Comparison of ENCODE assay signal across 24 mouse cellular contexts in genomic region chr2:115318551-115318950, GRCm38 (mm10).
DNase-seq lines count a peak whose midpoint lies in the region; ATAC-seq and TF ChIP-seq lines count a peak whose summit lies in the region.
"Had no signal": no experiment of that assay in that cellular context is flagged by ENCODE, and none has a peak within 500 bp of the region (broad histone marks: within the 10 kb centered on the region; RNA-seq: fewer than 3 reads in every experiment).

No protein-coding gene starts in this region.

- 36% methylated on average over 3 of the region's 3 CpGs for WGBS in embryonic facial prominence, embryonic 14.5 days
- WGBS in embryonic facial prominence, embryonic 10.5 days = 88% methylated on average over 3 of the region's 3 CpGs
- 51% methylated on average over 3 of the region's 3 CpGs for WGBS in limb, embryonic 14.5 days
- WGBS in limb, embryonic 10.5 days = 82% methylated on average over 3 of the region's 3 CpGs
- 52% methylated on average over 3 of the region's 3 CpGs for WGBS in lung, embryonic 16.5 days

- H3K4me3 ChIP-seq in embryonic facial prominence, embryonic 14.5 days (ENCODE audit: low read depth, low read length) = no peak overlapping the region
- no peak overlapping the region for H3K4me3 ChIP-seq in embryonic facial prominence, embryonic 10.5 days
- no peak overlapping the region for H3K4me3 ChIP-seq in limb, embryonic 14.5 days (replicated peaks; ENCODE audit: low read length)
- H3K4me3 ChIP-seq in limb, embryonic 10.5 days = no peak overlapping the region
- no peak overlapping the region for H3K4me3 ChIP-seq in lung, embryonic 16.5 days (ENCODE audit: low read length)
- H3K4me3 ChIP-seq: embryonic facial prominence, embryonic 13.5 days; forebrain, embryonic 13.5 days; forebrain, embryonic 15.5 days had no signal

- H3K27ac ChIP-seq in embryonic facial prominence, embryonic 14.5 days (replicated peaks; ENCODE audit: low read depth, low read length) = no peak overlapping the region
- H3K27ac ChIP-seq in embryonic facial prominence, embryonic 10.5 days (replicated peaks) = no peak overlapping the region
- no peak overlapping the region for H3K27ac ChIP-seq in limb, embryonic 14.5 days (replicated peaks; ENCODE audit: low read depth, low read length)
- no peak overlapping the region for H3K27ac ChIP-seq in limb, embryonic 10.5 days
- no peak overlapping the region for H3K27ac ChIP-seq in lung, embryonic 16.5 days (ENCODE audit: low read length)
- H3K27ac ChIP-seq: embryonic facial prominence, embryonic 13.5 days; forebrain, embryonic 13.5 days; forebrain, embryonic 15.5 days had no signal

- H3K4me1 ChIP-seq in embryonic facial prominence, embryonic 14.5 days (ENCODE audit: control insufficient read depth, insufficient read depth, low read length) = no peaks in the 10 kb centered on the region
- peaks cover 5% of the 10 kb centered on the region; the same call in 1 of the 2 replicates for H3K4me1 ChIP-seq in embryonic facial prominence, embryonic 10.5 days
- no peaks in the 10 kb centered on the region for H3K4me1 ChIP-seq in limb, embryonic 14.5 days (ENCODE audit: control insufficient read depth, insufficient read depth, low read length)
- H3K4me1 ChIP-seq in limb, embryonic 10.5 days = peaks cover 5% of the 10 kb centered on the region
- no peaks in the 10 kb centered on the region for H3K4me1 ChIP-seq in lung, embryonic 16.5 days (replicated peaks; ENCODE audit: control insufficient read depth, insufficient read depth, low read length)
- H3K4me1 ChIP-seq: forebrain, embryonic 15.5 days had no signal

- DNase-seq in embryonic facial prominence, embryonic 14.5 days (ENCODE audit: low spot score) = peak; percentile 22
- no peak for DNase-seq in embryonic facial prominence, embryonic 10.5 days (ENCODE audit: low spot score)
- DNase-seq in limb, embryonic 14.5 days (ENCODE audit: low spot score) = peak; percentile 31
- no peak for DNase-seq in limb, embryonic 10.5 days (ENCODE audit: low spot score)
- no peak for DNase-seq in lung, adult 18-20 months
- DNase-seq: adrenal gland, adult 8-10 months; adrenal gland, postnatal 14 days; adrenal gland, postnatal 36 days; B cell, adult 2 months; cerebellum, adult 11-12 months; cerebellum, adult 2 months; cerebellum, adult 9-10 months; cerebellum, postnatal 10 days; cerebellum, postnatal 25 days; forebrain, postnatal 0 days had no signal

- H3K4me2 ChIP-seq in embryonic facial prominence, embryonic 14.5 days (ENCODE audit: low read depth, low read length) = no peak overlapping the region
- no peak overlapping the region for H3K4me2 ChIP-seq in limb, embryonic 14.5 days (replicated peaks; ENCODE audit: low read depth, low read length, severe bottlenecking)
- H3K4me2 ChIP-seq in lung, embryonic 16.5 days (ENCODE audit: low read depth, low read length) = no peak overlapping the region
- H3K4me2 ChIP-seq: embryonic facial prominence, embryonic 13.5 days; forebrain, embryonic 13.5 days; forebrain, embryonic 15.5 days had no signal

- ATAC-seq in embryonic facial prominence, embryonic 14.5 days (ENCODE audit: low read depth) = no peak
- no peak for ATAC-seq in limb, embryonic 14.5 days (ENCODE audit: low FRiP score, low read depth)
- ATAC-seq in lung, embryonic 16.5 days (ENCODE audit: low read depth) = peak; percentile 74
- ATAC-seq: activated CD4-positive, CD25-positive, alpha-beta regulatory T cell, adult 4 months; CD4-positive, CD25-positive, alpha-beta regulatory T cell, adult 4 months; forebrain, embryonic 13.5 days; forebrain, embryonic 15.5 days; forebrain, postnatal 0 days; Patski had no signal

- no peaks in the 10 kb centered on the region for H3K9me3 ChIP-seq in embryonic facial prominence, embryonic 14.5 days (ENCODE audit: control insufficient read depth, low read length)
- H3K9me3 ChIP-seq in embryonic facial prominence, embryonic 10.5 days = 0 out of 2 replicates have a peak, but pooled peaks cover 2% of the 10 kb centered on the region
- H3K9me3 ChIP-seq in limb, embryonic 14.5 days (ENCODE audit: control insufficient read depth, low read length) = no peaks in the 10 kb centered on the region
- H3K9me3 ChIP-seq in limb, embryonic 10.5 days (replicated peaks) = no peaks in the 10 kb centered on the region
- H3K9me3 ChIP-seq in lung, embryonic 16.5 days (ENCODE audit: control insufficient read depth, low read length) = no peaks in the 10 kb centered on the region
- H3K9me3 ChIP-seq: embryonic facial prominence, embryonic 13.5 days; forebrain, embryonic 13.5 days; forebrain, embryonic 15.5 days; G1E had no signal

- no peak overlapping the region for H3K9ac ChIP-seq in embryonic facial prominence, embryonic 14.5 days (ENCODE audit: low read depth, low read length)
- no peak overlapping the region for H3K9ac ChIP-seq in limb, embryonic 14.5 days (ENCODE audit: low read depth, low read length, severe bottlenecking)
- H3K9ac ChIP-seq in lung, embryonic 16.5 days (ENCODE audit: low read length) = no peak overlapping the region
- H3K9ac ChIP-seq: embryonic facial prominence, embryonic 13.5 days; forebrain, embryonic 13.5 days; forebrain, embryonic 15.5 days; forebrain, postnatal 0 days had no signal

- TF ChIP-seq POLR2A in limb, embryonic 14.5 days (IDR thresholded peaks at IDR 0.05; ENCODE audit: borderline replicate concordance, extremely low read depth, insufficient read depth, insufficient read length) = no peak

- H3K36me3 ChIP-seq in embryonic facial prominence, embryonic 14.5 days (ENCODE audit: control insufficient read depth, insufficient read depth, low read length) = no peaks in the 10 kb centered on the region
- no peaks in the 10 kb centered on the region for H3K36me3 ChIP-seq in embryonic facial prominence, embryonic 10.5 days (replicated peaks)
- H3K36me3 ChIP-seq in limb, embryonic 14.5 days (ENCODE audit: control insufficient read depth, insufficient read depth, low read length) = no peaks in the 10 kb centered on the region
- no peaks in the 10 kb centered on the region for H3K36me3 ChIP-seq in limb, embryonic 10.5 days
- no peaks in the 10 kb centered on the region for H3K36me3 ChIP-seq in lung, embryonic 16.5 days (ENCODE audit: control insufficient read depth, insufficient read depth, low read length)
- H3K36me3 ChIP-seq: embryonic facial prominence, embryonic 13.5 days; forebrain, embryonic 15.5 days; G1E had no signal

- no peaks in the 10 kb centered on the region for H3K27me3 ChIP-seq in embryonic facial prominence, embryonic 14.5 days (replicated peaks; ENCODE audit: control insufficient read depth, insufficient read depth, low read length)
- H3K27me3 ChIP-seq in embryonic facial prominence, embryonic 10.5 days (replicated peaks; ENCODE audit: low read depth, poor library complexity, severe bottlenecking) = 0 out of 2 replicates have a peak, but pooled peaks cover 5% of the 10 kb centered on the region
- H3K27me3 ChIP-seq in limb, embryonic 14.5 days (ENCODE audit: control insufficient read depth, insufficient read depth, low read length) = no peaks in the 10 kb centered on the region
- H3K27me3 ChIP-seq in limb, embryonic 10.5 days (ENCODE audit: low read depth, poor library complexity, severe bottlenecking) = no peaks in the 10 kb centered on the region
- H3K27me3 ChIP-seq in lung, embryonic 16.5 days (ENCODE audit: control insufficient read depth, insufficient read depth, low read depth, low read length) = no peaks in the 10 kb centered on the region
- H3K27me3 ChIP-seq: CH12.LX; embryonic facial prominence, embryonic 13.5 days; forebrain, embryonic 15.5 days; Patski had no signal

Comparison
In these comparisons a context has a peak if more than half of its experiments do, and no peak if none do; other contexts are left out.
1. DNase-seq: peak in embryonic facial prominence, embryonic 14.5 days (single experiment) and limb, embryonic 14.5 days (single experiment); none in embryonic facial prominence, embryonic 10.5 days (single experiment), limb, embryonic 10.5 days (single experiment) and lung, adult 18-20 months (0 of 2).